Mouse (Mus musculus): ENCODE data around the gene Psg25. TPM values are rescaled to one million over a fixed set of nuclear protein-coding genes. Genes with fewer than 3 reads are reported as not detected.

The Psg25 gene
- total and polyA plus RNA-seq, 3 experiments, result not detected

DNA sequence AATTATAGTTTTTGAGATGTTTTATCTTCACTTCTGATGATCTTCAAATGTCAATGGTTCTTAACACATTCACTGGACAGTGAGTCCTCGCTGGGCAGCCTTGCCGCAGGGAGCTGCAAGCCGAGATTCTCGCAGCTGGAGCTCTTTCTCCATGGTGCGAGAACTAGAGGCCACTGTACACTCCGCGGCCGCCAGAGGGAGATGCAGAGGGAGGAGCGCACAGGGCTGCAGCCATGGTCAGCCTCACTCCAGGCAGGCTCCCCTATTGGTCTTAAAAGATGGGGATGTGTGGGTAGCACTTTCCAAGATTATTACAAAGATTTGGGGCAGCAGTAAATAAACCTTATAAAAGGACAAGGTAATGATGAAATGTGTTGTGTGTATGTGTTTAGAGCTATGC is 20.6 kb downstream of the Psg25 start:
- H3K9ac ChIP-seq (ENCODE audit: low read depth, low read length), result no peak overlapping the region
- DNase-seq, result no peak
- 17% methylated on average over 9 of the region's 9 CpGs for WGBS

DNA sequence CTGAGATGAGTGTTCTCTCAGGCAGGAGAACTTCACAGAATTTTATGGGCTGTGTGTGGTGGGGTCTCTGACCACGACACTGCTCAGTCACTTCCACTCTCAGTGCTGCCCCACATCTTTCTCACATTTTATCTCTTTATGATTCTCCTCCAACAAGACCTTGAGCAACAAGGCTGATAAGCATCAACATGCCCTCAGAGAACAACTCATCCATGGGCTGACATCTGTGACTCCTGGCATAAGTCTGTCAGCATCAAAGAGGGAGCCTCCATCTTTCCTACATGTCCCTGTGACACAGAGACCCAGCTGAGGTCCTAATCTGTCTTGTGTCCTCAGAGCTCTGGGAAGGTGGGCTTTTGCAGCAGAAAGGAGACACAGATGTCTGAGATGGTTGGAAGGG is 48.0 kb downstream of the Psg25 start, which contains the start of gene Psg26:
Psg26 (minus strand) TSS at position 101 of the 400 bp plus-strand sequence.
- no peaks in the 10 kb centered on the region for H3K79me2 ChIP-seq (replicated peaks; ENCODE audit: control insufficient read depth, insufficient read depth, low read length)
- H3K4me3 ChIP-seq, result no peak within 1 kb of the TSS
- TF ChIP-seq POLR2A (IDR thresholded peaks at IDR 0.05; ENCODE audit: insufficient read depth, low read depth, low read length) (no peak), CTCF (IDR thresholded peaks at IDR 0.05) (no peak), EP300 (IDR thresholded peaks at IDR 0.05; ENCODE audit: insufficient read depth, low read depth, low read length) (no peak)
- intact Hi-C loops (cut with DNase I), result no loop called here
- no peaks in the 10 kb centered on the region for H3K36me3 ChIP-seq (ENCODE audit: control insufficient read depth, insufficient read depth, low read length)
- H3K9ac ChIP-seq (ENCODE audit: low read depth, low read length), result no peak within 1 kb of the TSS
- WGBS, result 50% methylated on average over 1 of the region's 1 CpGs
- DNase-seq, result no peak
- H3K4me1 ChIP-seq (ENCODE audit: control insufficient read depth, insufficient read depth, low read length), result no peaks in the 10 kb centered on the region
- no peaks in the 10 kb centered on the region for H3K27me3 ChIP-seq (ENCODE audit: control insufficient read depth, insufficient read depth, low read length)
- no peak within 1 kb of the TSS for H3K27ac ChIP-seq

More for the DNA sequence above, 20.6 kb downstream of the Psg25 start:
- no peak overlapping the region for H3K4me3 ChIP-seq
- H3K27me3 ChIP-seq (ENCODE audit: control insufficient read depth, insufficient read depth, low read length), result no peaks in the 10 kb centered on the region
- H3K27ac ChIP-seq, result no peak overlapping the region
- intact Hi-C loops (cut with DNase I), result no loop called here
- no peaks in the 10 kb centered on the region for H3K36me3 ChIP-seq (ENCODE audit: control insufficient read depth, insufficient read depth, low read length)
- TF ChIP-seq EP300 (IDR thresholded peaks at IDR 0.05; ENCODE audit: insufficient read depth, low read depth, low read length), result no peak
- TF ChIP-seq CTCF (IDR thresholded peaks at IDR 0.05), result peak; percentile 35
- TF ChIP-seq POLR2A (IDR thresholded peaks at IDR 0.05; ENCODE audit: insufficient read depth, low read depth, low read length), result no peak
- no peaks in the 10 kb centered on the region for H3K4me1 ChIP-seq (ENCODE audit: control insufficient read depth, insufficient read depth, low read length)
- H3K79me2 ChIP-seq (replicated peaks; ENCODE audit: control insufficient read depth, insufficient read depth, low read length), result no peaks in the 10 kb centered on the region

Other genes starting within 250 kb of the Psg25 start
- gene Psg18, start 177.3 kb downstream of the Psg25 start, total RNA-seq (2021), result not detected
- gene Psg18, start 177.3 kb downstream of the Psg25 start, polyA plus RNA-seq (2012; rRNA removed), result 0.23 TPM in 1 of 2 replicates, not detected in the other
- not detected for gene Psg28, start 100.2 kb downstream of the Psg25 start, total RNA-seq (2021)
- gene Psg28, start 100.2 kb downstream of the Psg25 start, polyA plus RNA-seq (2012; rRNA removed), result not detected in 2 replicates
- not detected for gene Psg26, start 48.1 kb downstream of the Psg25 start, total RNA-seq (2021)
- not detected in 2 replicates for gene Psg26, start 48.1 kb downstream of the Psg25 start, polyA plus RNA-seq (2012; rRNA removed)
- gene Psg27, start 35.0 kb upstream of the Psg25 start, total RNA-seq (2021), result not detected
- not detected in 2 replicates for gene Psg27, start 35.0 kb upstream of the Psg25 start, polyA plus RNA-seq (2012; rRNA removed)
- not detected for gene Psg23, start 84.2 kb upstream of the Psg25 start, total RNA-seq (2021)
- not detected in 2 replicates for gene Psg23, start 84.2 kb upstream of the Psg25 start, polyA plus RNA-seq (2012; rRNA removed)
- gene Psg21, start 124.5 kb upstream of the Psg25 start, total RNA-seq (2021), result not detected
- gene Psg21, start 124.5 kb upstream of the Psg25 start, polyA plus RNA-seq (2012; rRNA removed), result not detected in 2 replicates
- gene Psg20, start 153.9 kb upstream of the Psg25 start, total RNA-seq (2021), result not detected
- not detected in 2 replicates for gene Psg20, start 153.9 kb upstream of the Psg25 start, polyA plus RNA-seq (2012; rRNA removed)
- gene Psg22, start 185.8 kb upstream of the Psg25 start, total RNA-seq (2021), result not detected
- gene Psg22, start 185.8 kb upstream of the Psg25 start, polyA plus RNA-seq (2012; rRNA removed), result not detected in 2 replicates

All from heart, adult 2 months (tissue).